Mouse (Mus musculus): Measurements from ENCODE around the gene Zfyve28. TPM values are rescaled to one million over a fixed set of nuclear protein-coding genes. Genes with fewer than 3 reads are reported as not detected.

Zfyve28 gene
- total and polyA plus RNA-seq, 2 experiments from 2014 or later = 0.04 to 0.19 TPM

- Histone ChIP-seq H3K4me3 (ENCODE audit: low read depth, low read length) (no peak overlapping the region), H3K4me1 (ENCODE audit: control insufficient read depth, insufficient read depth) (peaks cover 1% of the 10 kb centered on the region), H3K36me3 (replicated peaks; ENCODE audit: control insufficient read depth, insufficient read depth, low read length) (no peaks in the 10 kb centered on the region; the same call in 1 of the 2 replicates), H3K9me3 (replicated peaks; ENCODE audit: control insufficient read depth, low read length) (no peaks in the 10 kb centered on the region), H3K27ac (ENCODE audit: low read depth) (no peak overlapping the region), H3K27me3 (ENCODE audit: control insufficient read depth, insufficient read depth, low read length) (0 out of 2 replicates have a peak, but pooled peaks cover 4% of the 10 kb centered on the region), H3K9ac (replicated peaks; ENCODE audit: low read depth, low read length) (no peak overlapping the region), H3K4me2 (ENCODE audit: low read depth, low read length) (no peak overlapping the region)
- 82% methylated on average over 2 of the region's 2 CpGs for WGBS
- no peak for ATAC-seq (ENCODE audit: insufficient read depth, low read depth)
- DNase-seq (ENCODE audit: low spot score) = no peak
- TF ChIP-seq EP300 (IDR thresholded peaks at IDR 0.05; ENCODE audit: low read depth) (no peak), CTCF (IDR thresholded peaks at IDR 0.05; ENCODE audit: low read depth) (no peak)
These were observed 41.9 kb upstream of the Zfyve28 start for GRCm38 (mm10) chr5:34330136-34330535.

- Histone ChIP-seq H3K4me3 (ENCODE audit: low read depth, low read length) (peak overlapping the region; percentile 41), H3K27ac (ENCODE audit: low read depth) (no peak overlapping the region), H3K9ac (replicated peaks; ENCODE audit: low read depth, low read length) (peak overlapping the region; percentile 27; the same call in 1 of the 2 replicates), H3K4me2 (ENCODE audit: low read depth, low read length) (peak overlapping the region; percentile 62), H3K9me3 (replicated peaks; ENCODE audit: control insufficient read depth, low read length) (no peaks in the 10 kb centered on the region), H3K36me3 (replicated peaks; ENCODE audit: control insufficient read depth, insufficient read depth, low read length) (no peaks in the 10 kb centered on the region), H3K27me3 (ENCODE audit: control insufficient read depth, insufficient read depth, low read length) (0 out of 2 replicates have a peak, but pooled peaks cover 4% of the 10 kb centered on the region), H3K4me1 (ENCODE audit: control insufficient read depth, insufficient read depth) (no peaks in the 10 kb centered on the region)
- TF ChIP-seq CTCF (IDR thresholded peaks at IDR 0.05; ENCODE audit: low read depth) = no peak
- TF ChIP-seq EP300 (IDR thresholded peaks at IDR 0.05; ENCODE audit: low read depth) = no peak
- WGBS = 10% methylated on average over 31 of the region's 31 CpGs
- DNase-seq (ENCODE audit: low spot score) (no peak), ATAC-seq (ENCODE audit: insufficient read depth, low read depth) (peak; percentile 44)
These were observed 38.8 kb upstream of the Zfyve28 start for GRCm38 (mm10) chr5:34326875-34327576.

GRCm38 (mm10) chr5:34326249-34326691 is 38.0 kb upstream of the Zfyve28 start:
- H3K9ac ChIP-seq (replicated peaks; ENCODE audit: low read depth, low read length) = 0 out of 2 replicates have a peak overlapping the region, but pooled peaks have one; percentile 27
- H3K27ac ChIP-seq (ENCODE audit: low read depth) = no peak overlapping the region
- no peaks in the 10 kb centered on the region for H3K9me3 ChIP-seq (replicated peaks; ENCODE audit: control insufficient read depth, low read length)
- DNase-seq (ENCODE audit: low spot score) (no peak), ATAC-seq (ENCODE audit: insufficient read depth, low read depth) (no peak)
- H3K36me3 ChIP-seq (replicated peaks; ENCODE audit: control insufficient read depth, insufficient read depth, low read length) = no peaks in the 10 kb centered on the region
- TF ChIP-seq CTCF (IDR thresholded peaks at IDR 0.05; ENCODE audit: low read depth) (no peak), EP300 (IDR thresholded peaks at IDR 0.05; ENCODE audit: low read depth) (no peak)
- 0 out of 2 replicates have a peak, but pooled peaks cover 4% of the 10 kb centered on the region for H3K27me3 ChIP-seq (ENCODE audit: control insufficient read depth, insufficient read depth, low read length)
- H3K4me2 ChIP-seq (ENCODE audit: low read depth, low read length) = peak overlapping the region; percentile 62; the same call in 1 of the 2 replicates
- no peak overlapping the region for H3K4me3 ChIP-seq (ENCODE audit: low read depth, low read length)
- H3K4me1 ChIP-seq (ENCODE audit: control insufficient read depth, insufficient read depth) = no peaks in the 10 kb centered on the region
- WGBS = 32% methylated on average over 4 of the region's 4 CpGs

GRCm38 (mm10) chr5:34325286-34325685 is 37.0 kb upstream of the Zfyve28 start:
- no peak overlapping the region for H3K27ac ChIP-seq (ENCODE audit: low read depth)
- 0 out of 2 replicates have a peak, but pooled peaks cover 4% of the 10 kb centered on the region for H3K27me3 ChIP-seq (ENCODE audit: control insufficient read depth, insufficient read depth, low read length)
- ATAC-seq (ENCODE audit: insufficient read depth, low read depth) (no peak), DNase-seq (ENCODE audit: low spot score) (no peak)
- no peak overlapping the region for H3K4me2 ChIP-seq (ENCODE audit: low read depth, low read length)
- no peaks in the 10 kb centered on the region for H3K9me3 ChIP-seq (replicated peaks; ENCODE audit: control insufficient read depth, low read length)
- H3K4me1 ChIP-seq (ENCODE audit: control insufficient read depth, insufficient read depth) = no peaks in the 10 kb centered on the region
- no peaks in the 10 kb centered on the region for H3K36me3 ChIP-seq (replicated peaks; ENCODE audit: control insufficient read depth, insufficient read depth, low read length)
- no peak overlapping the region for H3K4me3 ChIP-seq (ENCODE audit: low read depth, low read length)
- no peak for TF ChIP-seq EP300 (IDR thresholded peaks at IDR 0.05; ENCODE audit: low read depth)
- no peak for TF ChIP-seq CTCF (IDR thresholded peaks at IDR 0.05; ENCODE audit: low read depth)
- H3K9ac ChIP-seq (replicated peaks; ENCODE audit: low read depth, low read length) = no peak overlapping the region

GRCm38 (mm10) chr5:34321236-34321635 is 33.0 kb upstream of the Zfyve28 start:
- TF ChIP-seq EP300 (IDR thresholded peaks at IDR 0.05; ENCODE audit: low read depth) = no peak
- TF ChIP-seq CTCF (IDR thresholded peaks at IDR 0.05; ENCODE audit: low read depth) = no peak
- Histone ChIP-seq H3K4me2 (ENCODE audit: low read depth, low read length) (no peak overlapping the region), H3K9me3 (replicated peaks; ENCODE audit: control insufficient read depth, low read length) (no peaks in the 10 kb centered on the region), H3K4me3 (ENCODE audit: low read depth, low read length) (no peak overlapping the region), H3K36me3 (replicated peaks; ENCODE audit: control insufficient read depth, insufficient read depth, low read length) (no peaks in the 10 kb centered on the region), H3K9ac (replicated peaks; ENCODE audit: low read depth, low read length) (no peak overlapping the region), H3K27ac (ENCODE audit: low read depth) (no peak overlapping the region), H3K27me3 (ENCODE audit: control insufficient read depth, insufficient read depth, low read length) (no peaks in the 10 kb centered on the region), H3K4me1 (ENCODE audit: control insufficient read depth, insufficient read depth) (no peaks in the 10 kb centered on the region)
- no peak for DNase-seq (ENCODE audit: low spot score)
- 80% methylated on average over 4 of the region's 4 CpGs for WGBS
- no peak for ATAC-seq (ENCODE audit: insufficient read depth, low read depth)

Data from heart, postnatal 0 days (tissue).